Mouse (Mus musculus): ENCODE measurements at regions not wholly inside any gene's neighbourhood (a gene's known extent, or its start where the extent isn't known, plus 50 kb on each side); places are given as distances from the start of the nearest gene placed in this dataset.

DNA sequence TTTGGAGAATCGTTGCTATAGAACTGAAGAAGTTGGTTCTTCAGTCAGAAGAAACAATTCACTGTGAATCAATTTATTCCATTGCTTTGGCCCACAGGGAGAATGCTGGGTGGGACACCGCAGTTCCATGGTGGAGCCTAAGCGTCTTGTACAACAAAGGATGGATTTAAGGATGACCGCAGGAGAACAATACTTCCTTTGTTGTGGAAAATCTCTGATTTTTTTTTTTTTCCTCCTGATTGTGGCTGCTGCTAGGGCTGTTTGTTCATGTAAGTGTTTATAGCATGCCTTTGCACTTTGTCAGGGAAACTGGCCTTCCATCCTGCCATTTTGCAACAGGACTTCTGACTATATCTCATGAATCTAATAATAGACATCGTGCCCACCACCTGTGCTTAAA, 188.3 kb upstream of the Prdm1 start:
- TF ChIP-seq CTCF (IDR thresholded peaks at IDR 0.05 in 2 of 3, conservative IDR thresholded peaks at IDR 0.05 in 1 of 3; ENCODE audit: control insufficient read depth in 1 of 3, insufficient read depth in 1 of 3, low read depth in 2 of 3, low read length in 3 of 3, poor library complexity in 1 of 3, severe bottlenecking in 1 of 3) = no peak
- no peak for TF ChIP-seq POLR2AphosphoS2 (IDR thresholded peaks at IDR 0.05; ENCODE audit: low read length)
- no peak for TF ChIP-seq USF1 (IDR thresholded peaks at IDR 0.05; ENCODE audit: low read depth, low read length)
- TF ChIP-seq MAFK (IDR thresholded peaks at IDR 0.05; ENCODE audit: borderline replicate concordance, low read depth, low read length) = no peak
- TF ChIP-seq POLR2A (IDR thresholded peaks at IDR 0.05; ENCODE audit: control insufficient read depth in 1 of 2, insufficient read depth in 1 of 2, low read depth in 1 of 2, low read length in 2 of 2, poor library complexity in 1 of 2) = no peak
- TF ChIP-seq ZMIZ1 (IDR thresholded peaks at IDR 0.05; ENCODE audit: low read depth, low read length) = no peak
- no peak for TF ChIP-seq ZC3H11A (IDR thresholded peaks at IDR 0.05; ENCODE audit: low read depth, low read length)
- TF ChIP-seq RCOR1 (IDR thresholded peaks at IDR 0.05; ENCODE audit: low read depth, low read length) = no peak
- no peak for TF ChIP-seq GATA1 (IDR thresholded peaks at IDR 0.05; ENCODE audit: low read depth, low read length)
- TF ChIP-seq EP300 (IDR thresholded peaks at IDR 0.05; ENCODE audit: low read depth in 1 of 2, low read length in 2 of 2) = no peak
- no peak for TF ChIP-seq TAL1 (IDR thresholded peaks at IDR 0.05; ENCODE audit: low read length)
- TF ChIP-seq HCFC1 (IDR thresholded peaks at IDR 0.05; ENCODE audit: low read depth, low read length) = no peak
- TF ChIP-seq TBP (IDR thresholded peaks at IDR 0.05; ENCODE audit: low read depth, low read length) = no peak

Measured in MEL (cell line).